ENCODE assay signal across 8 mouse cellular contexts in the genomic region with DNA sequence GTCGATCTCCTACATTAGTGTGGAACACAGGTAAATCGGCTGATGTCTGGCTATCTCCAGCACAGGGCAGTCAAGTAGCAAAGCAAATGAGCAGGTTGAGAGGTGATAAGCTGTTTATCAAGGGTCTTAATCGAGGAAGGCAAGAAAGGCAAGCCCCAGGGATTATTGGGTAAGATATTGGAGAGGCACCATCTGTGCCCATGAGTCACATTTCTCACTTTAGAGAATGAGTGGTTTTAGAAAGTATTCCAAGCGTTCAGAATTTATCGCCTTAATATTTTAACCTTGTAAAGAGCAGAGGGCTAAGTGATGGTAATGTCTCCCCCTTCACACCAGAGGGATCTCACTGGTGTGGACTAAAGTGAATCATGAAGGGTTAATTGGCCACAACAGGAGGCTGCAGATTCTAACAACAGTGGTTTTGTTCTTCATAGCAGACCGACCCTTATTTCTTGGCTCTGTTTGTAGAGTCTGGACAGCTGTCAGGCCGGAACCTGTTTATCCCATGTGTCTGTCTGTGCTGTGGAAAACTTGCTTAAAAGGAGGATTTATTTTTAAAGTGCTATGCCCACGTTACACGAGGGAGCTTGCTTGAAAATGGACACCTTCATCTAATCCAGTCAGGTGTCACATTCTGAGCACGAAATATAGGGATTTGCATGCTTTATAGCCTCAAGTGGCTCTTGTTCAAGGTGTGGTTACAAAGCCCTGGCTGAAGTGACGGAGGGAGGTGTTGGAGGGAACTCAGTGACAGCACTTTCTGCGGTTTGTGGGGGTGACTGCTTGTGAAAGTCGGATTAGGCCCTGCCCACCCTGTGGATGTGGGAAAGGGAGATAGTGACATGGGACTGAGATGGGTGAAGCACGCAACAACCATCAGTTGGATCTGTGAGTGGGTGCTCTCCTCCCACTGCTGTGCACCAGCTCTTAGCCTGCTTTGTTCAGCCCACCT. TPM values are rescaled to one million over a fixed set of nuclear protein-coding genes. Genes with fewer than 3 reads are reported as not detected.
DNase-seq lines count a peak whose midpoint lies in the region; ATAC-seq and TF ChIP-seq lines count a peak whose summit lies in the region.

No protein-coding gene starts in this region.

- peaks cover 21% of the 10 kb centered on the region for H3K4me1 ChIP-seq in hindbrain, embryonic 15.5 days (replicated peaks)
- 0 out of 2 replicates have a peak, but pooled peaks cover 3% of the 10 kb centered on the region for H3K4me1 ChIP-seq in midbrain, postnatal 0 days (ENCODE audit: insufficient read depth, low read length)

- peak; percentile 50; the same call in 1 of the 2 replicates for ATAC-seq in hindbrain, embryonic 15.5 days (ENCODE audit: low FRiP score, low read depth)
- ATAC-seq in midbrain, postnatal 0 days (ENCODE audit: low FRiP score) = peak; percentile 68; the same call in 1 of the 2 replicates

- DNase-seq in layer of hippocampus, adult 9-11 months = peak; percentile 35
- no peak for DNase-seq in layer of hippocampus, postnatal 10 days (ENCODE audit: low spot score in 2 of 2)
- DNase-seq in c-Kit-negative CD71-positive TER-119-positive erythroid progenitor cells, embryonic 14.5 days (ENCODE audit: low read depth, low spot score) = peak; percentile 66
- peak; percentile 68 for DNase-seq in midbrain, postnatal 0 days (ENCODE audit: low spot score)
- DNase-seq in thymus, postnatal 25 days = no peak
- no peak for DNase-seq in embryo, embryonic 9.5 days (ENCODE audit: extremely low spot score)
- no peak for DNase-seq in kidney, adult 11 months

- 62% methylated on average over 14 of the region's 14 CpGs for WGBS in hindbrain, embryonic 15.5 days
- 57% methylated on average over 14 of the region's 14 CpGs for WGBS in midbrain, postnatal 0 days

- H3K9ac ChIP-seq in hindbrain, embryonic 15.5 days = no peak overlapping the region
- H3K9ac ChIP-seq in midbrain, postnatal 0 days (replicated peaks; ENCODE audit: low read length, poor library complexity, severe bottlenecking) = no peak overlapping the region

- no peaks in the 10 kb centered on the region for H3K36me3 ChIP-seq in hindbrain, embryonic 15.5 days
- H3K36me3 ChIP-seq in midbrain, postnatal 0 days (ENCODE audit: insufficient read depth, low read length) = no peaks in the 10 kb centered on the region

- H3K9me3 ChIP-seq in hindbrain, embryonic 15.5 days = no peaks in the 10 kb centered on the region
- H3K9me3 ChIP-seq in midbrain, postnatal 0 days (ENCODE audit: low read length) = no peaks in the 10 kb centered on the region

- no peak for TF ChIP-seq CTCF in midbrain, postnatal 0 days (IDR thresholded peaks at IDR 0.05)

- H3K27me3 ChIP-seq in hindbrain, embryonic 15.5 days = no peaks in the 10 kb centered on the region
- H3K27me3 ChIP-seq in midbrain, postnatal 0 days (ENCODE audit: insufficient read depth, low read length) = no peaks in the 10 kb centered on the region

- no peak overlapping the region for H3K4me3 ChIP-seq in hindbrain, embryonic 15.5 days
- no peak overlapping the region for H3K4me3 ChIP-seq in midbrain, postnatal 0 days (ENCODE audit: low read depth, low read length)

- H3K27ac ChIP-seq in hindbrain, embryonic 15.5 days (replicated peaks) = no peak overlapping the region
- H3K27ac ChIP-seq in midbrain, postnatal 0 days (ENCODE audit: low read depth, low read length) = no peak overlapping the region

- no peak overlapping the region for H3K4me2 ChIP-seq in hindbrain, embryonic 15.5 days
- no peak overlapping the region for H3K4me2 ChIP-seq in midbrain, postnatal 0 days (ENCODE audit: low read depth, low read length, poor library complexity, severe bottlenecking)

RNA-seq across cellular contexts. Expression of a gene that starts 11.8 kb away (rescaled TPM):
- total RNA-seq in layer of hippocampus, postnatal 10 days (2021) = 10 to 100 TPM; 93.2 to 93.9 TPM
- 62.4 and 62.5 TPM in 2 replicates for polyA plus RNA-seq in hindbrain, embryonic 15.5 days (2015; fragmentation: Nextera tagmentation; extraction: Ambion mirVana)
- total RNA-seq in midbrain, postnatal 0 days (2014; rRNA removed) = 16.0 and 24.0 TPM in 2 replicates
- polyA plus RNA-seq in midbrain, postnatal 0 days (2015; fragmentation: Nextera tagmentation; extraction: Ambion mirVana) = 46.4 and 51.9 TPM in 2 replicates

Comparison
In these comparisons a context has a peak if more than half of its experiments do, and no peak if none do; other contexts are left out.
1. DNase-seq: peak in layer of hippocampus, adult 9-11 months (single experiment), c-Kit-negative CD71-positive TER-119-positive erythroid progenitor cells, embryonic 14.5 days (single experiment) and midbrain, postnatal 0 days (single experiment); none in layer of hippocampus, postnatal 10 days (0 of 2), thymus, postnatal 25 days (single experiment), embryo, embryonic 9.5 days (single experiment) and kidney, adult 11 months (single experiment).